Mouse (Mus musculus) B cell, adult 62 days (primary cell): ENCODE results near the gene Bhlha15. TPM values are rescaled to one million over a fixed set of nuclear protein-coding genes. Genes with fewer than 3 reads are reported as not detected.

Experiments used
- total RNA-seq: library from RNA; stranded (reverse); gene quantifications from 4 replicates; pipeline ENCODE4 v1.2.4, GENCODE M21; 2023

The Bhlha15 gene
- 5.9 to 7.2 TPM (median 6.8 TPM) in 4 replicates for total RNA-seq

GRCm38 (mm10) chr5:144189950-144190583 is at the start of gene Bhlha15:
TSS of gene Bhlha15 (plus strand) at chr5:144190286.

GRCm38 (mm10) chr5:144223503-144223862 is 33.4 kb downstream of the Bhlha15 start, which contains the start of gene Tecpr1:
TSS of gene Tecpr1 (minus strand) at chr5:144223615.

Other genes starting within 250 kb of the Bhlha15 start
- gene Ccz1, start 175.4 kb upstream of the Bhlha15 start, total RNA-seq: 93.6 to 109 TPM (median 103 TPM) in 4 replicates
- not detected in 4 replicates for gene Ocm, start 163.6 kb upstream of the Bhlha15 start, total RNA-seq
- 54.3 to 57.5 TPM (median 56.3 TPM) in 4 replicates for gene Lmtk2, start 89.8 kb upstream of the Bhlha15 start, total RNA-seq
- 231 to 252 TPM (median 242 TPM) in 4 replicates for gene Tecpr1, start 33.3 kb downstream of the Bhlha15 start, total RNA-seq
- gene Bri3, start 54.2 kb downstream of the Bhlha15 start, total RNA-seq: 105 to 132 TPM (median 124 TPM) in 4 replicates
- 5.8 to 6.9 TPM (median 6.3 TPM) in 4 replicates for gene Baiap2l1, start 167.8 kb downstream of the Bhlha15 start, total RNA-seq